Mouse (Mus musculus) hindbrain, embryonic 11.5 days (tissue): ENCODE measurements around the gene Iqsec2. TPM values are rescaled to one million over a fixed set of nuclear protein-coding genes. Genes with fewer than 3 reads are reported as not detected.

Source experiments
- ATAC-seq: fragments of 200-750 bp; cut with Nextera tagmentation; 2 replicates; pipeline ENCODE4 v1.8.0; 2017; ENCODE audit warnings: mild to moderate bottlenecking, moderate TSS enrichment, moderate library complexity; ENCODE audit not compliant: low FRiP score
- DNase-seq: peaks from one replicate; pipeline ENCODE4 v3.0.0-alpha.2; 2015; ENCODE audit warnings: low spot score
- H3K27ac ChIP-seq: fragments of 300-500 bp; sonication (generic); 2 replicates; pipeline ENCODE4 v1.5.1; 2014; ENCODE audit warnings: mild to moderate bottlenecking, low read depth, low read length
- H3K27me3 ChIP-seq: fragments of 300-500 bp; sonication (generic); 2 replicates; pipeline ENCODE4 v1.6.1; 2014; ENCODE audit warnings: mild to moderate bottlenecking, low read length, moderate library complexity, mixed read lengths; ENCODE audit not compliant: control insufficient read depth, insufficient read depth
- H3K36me3 ChIP-seq: fragments of 300-500 bp; sonication (generic); 2 replicates; pipeline ENCODE4 v1.6.1; 2014; ENCODE audit warnings: mild to moderate bottlenecking, low read length, moderate library complexity, mixed read lengths; ENCODE audit not compliant: control insufficient read depth, insufficient read depth
- H3K4me1 ChIP-seq: fragments of 300-500 bp; sonication (generic); replicated peaks from 2 replicates; pipeline ENCODE4 v1.6.1; 2014; ENCODE audit warnings: low read length, mixed read lengths; ENCODE audit not compliant: control insufficient read depth, insufficient read depth
- H3K4me2 ChIP-seq: fragments of 300-500 bp; sonication (generic); replicated peaks from 2 replicates; pipeline ENCODE4 v1.6.1; 2014; ENCODE audit warnings: mild to moderate bottlenecking, low read depth, low read length
- H3K4me3 ChIP-seq: fragments of 300-500 bp; sonication (generic); 2 replicates; pipeline ENCODE4 v1.5.1; 2014; ENCODE audit warnings: low read depth, low read length
- H3K9ac ChIP-seq: fragments of 300-500 bp; sonication (generic); 2 replicates; pipeline ENCODE4 v1.6.1; 2014; ENCODE audit warnings: low read depth, low read length
- H3K9me3 ChIP-seq: fragments of 300-500 bp; sonication (generic); 2 replicates; pipeline ENCODE4 v1.6.1; 2016; ENCODE audit warnings: low read length; ENCODE audit not compliant: control insufficient read depth
- WGBS: fragments of 180-500 bp; shearing (Covaris S2); extraction: QIAGEN DNeasy Blood & Tissue Kit; methylation state at CpG from one replicate; pipeline ENCODE4 v1.1.7; 2014; 5-methylcytosine and 5-hydroxymethylcytosine counted together
- polyA plus RNA-seq: library from polyadenylated mRNA; unstranded; fragments of >200 nt; fragmentation: Nextera tagmentation; extraction: Ambion mirVana; gene quantifications from 2 replicates; pipeline ENCODE4 v1.2.1, GENCODE M21; 2014

The Iqsec2 gene
- 1.9 and 2.0 TPM in 2 replicates for polyA plus RNA-seq

GRCm38 (mm10) chrX:152143941-152144741 lies at the start of gene Iqsec2:
TSS of gene Iqsec2 (plus strand) at chrX:152144268.
- peak within 1 kb of the TSS; percentile 59 for H3K9ac ChIP-seq
- H3K27me3 ChIP-seq, result peaks cover 54% of the 10 kb centered on the region
- H3K9me3 ChIP-seq, result no peaks in the 10 kb centered on the region
- peak within 1 kb of the TSS; percentile 83 for H3K4me2 ChIP-seq
- no peak within 1 kb of the TSS for H3K27ac ChIP-seq
- H3K36me3 ChIP-seq, result no peaks in the 10 kb centered on the region
- DNase-seq, result peak; percentile 46
- peak within 1 kb of the TSS; percentile 59 for H3K4me3 ChIP-seq
- H3K4me1 ChIP-seq, result no peaks in the 10 kb centered on the region
- ATAC-seq, result peak; percentile 75
- 9% methylated on average over 25 of the region's 78 CpGs for WGBS

- H3K9me3 ChIP-seq, result no peaks in the 10 kb centered on the region
- H3K4me2 ChIP-seq, result no peak overlapping the region
- no peak overlapping the region for H3K27ac ChIP-seq
- peaks cover 23% of the 10 kb centered on the region; the same call in 1 of the 2 replicates for H3K27me3 ChIP-seq
- H3K9ac ChIP-seq, result no peak overlapping the region
- ATAC-seq (no peak), DNase-seq (no peak)
- 42% methylated on average over 1 of the region's 1 CpGs for WGBS
- H3K4me1 ChIP-seq, result no peaks in the 10 kb centered on the region
- H3K36me3 ChIP-seq, result no peaks in the 10 kb centered on the region
- no peak overlapping the region for H3K4me3 ChIP-seq
Measured at GRCm38 (mm10) chrX:152097572-152097971, 46.5 kb upstream of the Iqsec2 start.

GRCm38 (mm10) chrX:152121687-152122086 lies 22.4 kb upstream of the Iqsec2 start:
- no peak overlapping the region for H3K4me2 ChIP-seq
- H3K27me3 ChIP-seq, result peaks cover 23% of the 10 kb centered on the region
- 88% methylated on average over 1 of the region's 1 CpGs for WGBS
- DNase-seq (no peak), ATAC-seq (no peak)
- H3K27ac ChIP-seq, result no peak overlapping the region
- no peak overlapping the region for H3K4me3 ChIP-seq
- H3K4me1 ChIP-seq, result no peaks in the 10 kb centered on the region
- H3K9ac ChIP-seq, result no peak overlapping the region
- H3K36me3 ChIP-seq, result no peaks in the 10 kb centered on the region
- no peaks in the 10 kb centered on the region for H3K9me3 ChIP-seq

DNA sequence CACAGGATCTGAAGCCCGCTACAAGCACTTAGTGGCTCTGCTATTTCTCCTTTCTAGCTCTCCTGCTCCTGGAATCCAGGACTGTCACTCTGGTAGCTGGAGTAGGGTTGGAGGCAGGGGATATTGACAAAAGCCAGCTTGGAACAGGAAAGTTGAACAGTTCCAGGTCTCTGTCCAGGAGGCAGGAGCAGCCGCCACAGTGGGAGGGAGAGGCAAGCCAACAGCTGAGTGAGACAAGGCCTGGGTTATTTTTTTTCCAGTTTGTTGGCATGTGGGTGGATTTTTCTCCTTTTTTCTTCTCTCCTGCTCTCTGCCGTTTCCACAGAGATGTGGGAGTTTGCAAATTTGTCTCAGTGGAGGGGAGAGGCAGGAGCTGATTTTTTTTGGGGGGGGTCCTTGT lies 13.3 kb upstream of the Iqsec2 start:
- Histone ChIP-seq H3K4me1 (no peaks in the 10 kb centered on the region), H3K4me3 (no peak overlapping the region), H3K36me3 (no peaks in the 10 kb centered on the region), H3K9me3 (no peaks in the 10 kb centered on the region), H3K27me3 (peaks cover 33% of the 10 kb centered on the region), H3K9ac (no peak overlapping the region), H3K4me2 (no peak overlapping the region), H3K27ac (no peak overlapping the region)
- DNase-seq (no peak), ATAC-seq (no peak)
- 80% methylated on average over 3 of the region's 3 CpGs for WGBS

DNA sequence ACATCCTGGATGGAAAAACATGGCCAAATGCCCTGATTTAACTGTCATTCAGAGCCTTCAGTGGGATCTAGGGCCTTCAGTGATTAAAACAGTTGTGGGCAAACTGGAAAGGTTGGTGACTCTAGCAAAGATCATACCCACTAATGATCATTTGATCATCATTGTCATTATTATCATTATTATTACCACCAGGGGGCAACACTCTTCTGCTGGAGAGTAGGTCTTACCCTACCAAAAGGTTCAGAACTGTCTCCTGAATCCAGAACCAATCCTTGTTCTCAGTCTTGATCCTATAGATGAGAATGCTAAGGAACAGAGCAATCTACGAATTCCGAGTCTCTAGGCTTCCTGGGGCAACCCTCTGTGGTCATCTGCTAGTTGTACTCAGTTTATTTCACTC lies 12.0 kb upstream of the Iqsec2 start:
- ATAC-seq, result no peak
- Histone ChIP-seq H3K9me3 (no peaks in the 10 kb centered on the region), H3K36me3 (no peaks in the 10 kb centered on the region), H3K27ac (no peak overlapping the region), H3K4me3 (no peak overlapping the region), H3K9ac (no peak overlapping the region), H3K27me3 (peaks cover 34% of the 10 kb centered on the region), H3K4me2 (no peak overlapping the region), H3K4me1 (no peaks in the 10 kb centered on the region)
- DNase-seq, result no peak
- WGBS, result 93% methylated on average over 2 of the region's 2 CpGs

DNA sequence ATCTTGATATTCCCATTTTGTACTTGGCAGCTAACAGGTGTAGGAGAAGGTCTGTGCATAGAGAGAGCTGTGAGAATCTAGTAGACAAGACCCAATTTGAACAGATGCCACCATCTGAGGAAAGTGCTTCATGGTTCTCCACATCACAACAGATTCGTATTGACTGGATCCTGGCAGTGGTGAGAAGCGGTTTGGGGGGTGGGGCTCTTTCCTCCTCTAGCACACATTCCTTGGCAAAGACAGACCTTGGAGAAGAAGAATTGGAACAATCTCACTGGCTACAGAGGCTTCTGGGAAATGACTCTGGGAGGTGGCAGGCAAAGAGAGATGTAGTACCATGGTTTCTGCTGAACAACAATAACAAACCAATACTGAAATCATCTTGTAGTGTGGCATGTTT lies 8.9 kb upstream of the Iqsec2 start:
- Histone ChIP-seq H3K9ac (no peak overlapping the region), H3K27ac (no peak overlapping the region), H3K36me3 (no peaks in the 10 kb centered on the region), H3K27me3 (peaks cover 34% of the 10 kb centered on the region), H3K4me2 (no peak overlapping the region), H3K9me3 (no peaks in the 10 kb centered on the region), H3K4me3 (no peak overlapping the region), H3K4me1 (no peaks in the 10 kb centered on the region)
- DNase-seq (no peak), ATAC-seq (no peak)
- 65% methylated on average over 2 of the region's 2 CpGs for WGBS

DNA sequence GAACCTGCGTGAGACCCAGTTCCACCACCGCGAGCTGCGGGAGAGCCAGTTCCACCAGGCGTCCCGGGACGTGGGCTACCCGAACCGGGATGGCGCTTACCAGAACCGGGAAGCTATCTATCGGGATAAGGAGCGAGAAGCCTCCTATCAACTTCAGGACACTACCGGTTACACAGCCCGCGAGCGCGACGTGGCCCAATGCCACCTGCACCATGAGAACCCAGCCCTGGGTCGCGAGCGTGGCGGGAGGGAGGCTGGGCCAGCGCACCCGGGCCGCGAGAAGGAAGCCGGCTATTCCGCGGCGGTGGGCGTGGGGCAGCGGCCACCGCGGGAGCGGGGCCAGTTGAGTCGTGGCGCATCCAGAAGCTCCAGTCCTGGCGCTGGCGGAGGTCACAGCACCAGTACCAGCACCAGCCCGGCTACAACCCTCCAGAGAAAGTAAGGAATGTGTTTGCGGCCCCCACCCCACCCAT lies 710 bp downstream of the Iqsec2 start:
- Histone ChIP-seq H3K36me3 (no peaks in the 10 kb centered on the region), H3K27me3 (peaks cover 51% of the 10 kb centered on the region), H3K4me2 (peak overlapping the region; percentile 83), H3K9me3 (no peaks in the 10 kb centered on the region), H3K4me3 (peak overlapping the region; percentile 59), H3K4me1 (no peaks in the 10 kb centered on the region), H3K27ac (no peak overlapping the region), H3K9ac (peak overlapping the region; percentile 59)
- ATAC-seq (peak; percentile 8; the same call in 1 of the 2 replicates), DNase-seq (peak; percentile 20)
- 14% methylated on average over 29 of the region's 42 CpGs for WGBS

DNA sequence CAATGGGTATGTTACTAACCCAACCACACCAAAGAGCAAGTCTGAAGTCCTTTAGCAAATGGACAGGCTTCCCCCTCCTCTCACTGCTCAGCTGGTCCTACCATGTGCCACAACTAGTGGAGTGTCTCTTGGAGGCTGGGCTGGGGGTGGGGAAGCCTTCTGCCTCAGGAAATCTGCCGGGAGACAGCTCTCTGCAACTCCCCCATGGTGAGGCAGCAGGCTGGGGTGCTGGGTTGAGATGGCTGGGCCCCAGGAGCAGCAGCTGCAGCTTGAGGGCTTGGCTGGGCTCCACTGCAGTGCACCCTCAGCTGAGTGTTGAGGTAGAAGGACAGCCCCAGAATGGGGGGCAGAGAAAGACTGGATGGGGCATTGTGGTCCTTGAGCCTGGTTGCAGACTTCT lies 2.1 kb downstream of the Iqsec2 start:
- Histone ChIP-seq H3K9me3 (no peaks in the 10 kb centered on the region), H3K4me3 (no peak overlapping the region), H3K27ac (no peak overlapping the region), H3K4me1 (no peaks in the 10 kb centered on the region), H3K36me3 (no peaks in the 10 kb centered on the region), H3K4me2 (no peak overlapping the region), H3K9ac (no peak overlapping the region), H3K27me3 (peaks cover 50% of the 10 kb centered on the region)
- ATAC-seq (no peak), DNase-seq (no peak)
- 9% methylated on average over 1 of the region's 1 CpGs for WGBS

- 84% methylated on average over 2 of the region's 2 CpGs for WGBS
Measured at GRCm38 (mm10) chrX:152146691-152147090, 2.6 kb downstream of the Iqsec2 start.

More at GRCm38 (mm10) chrX:152146691-152147090, 2.6 kb downstream of the Iqsec2 start:
- H3K36me3 ChIP-seq, result no peaks in the 10 kb centered on the region
- no peak overlapping the region for H3K9ac ChIP-seq
- no peak overlapping the region for H3K4me3 ChIP-seq
- no peak for ATAC-seq
- H3K9me3 ChIP-seq, result no peaks in the 10 kb centered on the region
- no peaks in the 10 kb centered on the region for H3K4me1 ChIP-seq
- no peak overlapping the region for H3K4me2 ChIP-seq
- no peak overlapping the region for H3K27ac ChIP-seq
- DNase-seq, result no peak
- H3K27me3 ChIP-seq, result peaks cover 49% of the 10 kb centered on the region
